1 mouse cellular context compared by ENCODE assay signal in the genomic region with DNA sequence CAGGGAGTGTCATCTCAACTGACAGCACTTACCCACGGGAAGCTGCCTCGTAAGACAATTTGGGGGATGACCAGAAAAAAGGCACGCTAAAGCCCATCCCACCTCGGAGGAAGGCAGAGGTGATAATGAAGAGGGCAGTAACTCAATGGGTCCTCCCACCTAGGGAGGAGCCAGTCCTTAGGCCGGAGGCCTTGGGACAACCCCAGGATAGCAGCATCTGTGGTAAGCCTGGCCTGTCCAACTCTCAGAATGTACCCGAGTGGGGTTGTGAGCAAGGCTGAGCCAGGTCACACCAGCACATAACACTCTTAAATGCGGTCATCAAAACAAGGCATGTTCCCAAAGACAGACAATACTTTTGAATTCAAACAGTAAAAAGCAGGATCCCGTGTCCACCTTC.
TF ChIP-seq lines count a peak whose summit lies in the region.

No protein-coding gene starts in this region.

TF ChIP-seq in CH12.LX, 34 proteins besides CTCF, POLR2A, EP300 and RAD21:
- no peak for TF ChIP-seq ELF1 (IDR thresholded peaks at IDR 0.05; ENCODE audit: low read depth, low read length)
- TF ChIP-seq TBP (conservative IDR thresholded peaks at IDR 0.05; ENCODE audit: low read depth, low read length): 0 out of 2 replicates have a peak, but pooled peaks have one; percentile 18
